ENCODE assay signal across 21 mouse cellular contexts in the genomic region with DNA sequence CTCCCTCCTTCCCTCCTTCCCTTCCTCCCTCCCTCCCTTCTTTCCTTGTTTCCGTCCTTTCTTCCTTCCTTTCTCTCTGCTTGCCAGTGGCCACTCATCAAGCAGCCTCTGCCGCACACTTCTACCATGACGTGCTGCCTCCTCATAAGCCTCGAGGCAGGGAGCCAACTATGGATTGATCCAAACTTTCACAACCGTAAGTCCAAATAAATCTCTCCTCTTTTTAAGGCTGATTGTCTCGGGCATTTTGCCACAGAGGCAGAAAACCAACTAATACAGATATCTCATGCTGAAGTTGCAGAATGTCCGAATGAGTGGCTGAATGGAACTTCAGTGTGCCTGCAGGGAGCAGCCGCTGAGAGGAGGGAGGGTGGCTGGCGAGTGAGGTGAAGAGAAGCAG.
"Had no signal": no experiment of that assay in that cellular context is flagged by ENCODE, and none has a peak within 500 bp of the region (broad histone marks: within the 10 kb centered on the region; RNA-seq: fewer than 3 reads in every experiment).

No protein-coding gene starts in this region.

- H3K4me1 ChIP-seq: liver, embryonic 15.5 days; megakaryocyte, embryonic 14.5 days; neural tube, embryonic 12.5 days; neural tube, embryonic 15.5 days had no signal

- H3K9ac ChIP-seq: limb, embryonic 13.5 days; liver, embryonic 15.5 days; neural tube, embryonic 12.5 days; neural tube, embryonic 15.5 days; stomach, embryonic 15.5 days had no signal

- H3K4me2 ChIP-seq: limb, embryonic 13.5 days; liver, embryonic 15.5 days; neural tube, embryonic 12.5 days; neural tube, embryonic 15.5 days; stomach, embryonic 15.5 days had no signal

- ATAC-seq: intestine, embryonic 16.5 days; lung, postnatal 0 days had no signal

- H3K27ac ChIP-seq: limb, embryonic 10.5 days; limb, embryonic 13.5 days; liver, embryonic 15.5 days; midbrain, embryonic 10.5 days; neural tube, embryonic 12.5 days; neural tube, embryonic 15.5 days; stomach, embryonic 15.5 days had no signal

- H3K27me3 ChIP-seq: limb, embryonic 13.5 days; liver, embryonic 15.5 days; neural tube, embryonic 12.5 days; neural tube, embryonic 15.5 days; stomach, embryonic 15.5 days had no signal

- H3K36me3 ChIP-seq: limb, embryonic 10.5 days; limb, embryonic 13.5 days; liver, embryonic 15.5 days; midbrain, embryonic 10.5 days; neural tube, embryonic 12.5 days; neural tube, embryonic 15.5 days; stomach, embryonic 15.5 days had no signal

- H3K9me3 ChIP-seq: limb, embryonic 10.5 days; limb, embryonic 13.5 days; liver, embryonic 15.5 days; midbrain, embryonic 10.5 days; neural tube, embryonic 12.5 days; neural tube, embryonic 15.5 days; stomach, embryonic 15.5 days had no signal

- H3K4me3 ChIP-seq: limb, embryonic 10.5 days; limb, embryonic 13.5 days; liver, embryonic 15.5 days; megakaryocyte, embryonic 14.5 days; midbrain, embryonic 10.5 days; neural tube, embryonic 12.5 days; neural tube, embryonic 15.5 days; stomach, embryonic 15.5 days had no signal

- DNase-seq: kidney, adult 18-20 months; kidney, postnatal 10 days; kidney, postnatal 36 days; liver; lung, adult 2 months; midbrain, embryonic 14.5 days; right cerebral cortex, adult 18-20 months; right cerebral cortex, postnatal 14 days; right cerebral cortex, postnatal 4 days; spleen, adult 18-20 months; thymus, postnatal 25 days had no signal
